ENCODE assay signal across 9 mouse cellular contexts in the genomic region with DNA sequence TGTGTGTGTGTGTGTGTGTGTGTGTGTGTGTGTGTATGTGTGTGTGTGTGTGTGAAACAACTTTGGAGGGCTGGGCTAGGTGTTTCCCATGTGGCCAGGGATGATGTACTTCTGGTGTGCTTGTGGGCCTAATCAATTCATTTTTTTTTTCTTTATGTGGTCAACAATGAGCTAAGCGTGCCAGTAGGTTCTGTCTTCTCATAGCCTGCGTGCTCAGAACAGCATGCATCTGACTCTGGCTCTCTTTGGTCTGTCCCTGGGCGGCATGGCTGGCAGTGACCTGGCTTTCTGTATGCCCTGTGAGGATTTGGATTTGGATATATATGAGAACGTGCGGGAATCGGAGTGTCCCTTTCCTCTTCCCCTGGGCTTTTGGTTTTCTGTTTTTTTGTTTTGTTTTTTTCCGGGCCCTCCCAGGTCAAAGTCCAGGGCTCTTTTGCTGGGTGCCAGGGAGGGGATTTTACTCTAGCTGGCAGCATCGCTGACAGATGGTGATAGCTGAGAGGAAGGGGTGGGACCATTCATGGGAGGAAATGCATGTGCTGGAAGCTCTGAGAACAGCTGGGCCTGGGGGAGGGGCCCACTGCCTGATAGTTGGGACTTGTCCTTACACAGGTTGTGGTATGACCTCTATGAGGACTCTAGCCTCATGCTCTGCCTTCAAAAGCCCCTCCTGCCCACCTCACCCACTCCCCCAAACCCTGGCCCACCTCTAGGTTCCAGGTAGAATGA. TPM values are rescaled to one million over a fixed set of nuclear protein-coding genes. Genes with fewer than 3 reads are reported as not detected.
A peak's percentile ranks its signal among the peaks of the same experiment; 100 is the strongest.
DNase-seq lines count a peak whose midpoint lies in the region; ATAC-seq and TF ChIP-seq lines count a peak whose summit lies in the region.
"Had no signal": no experiment of that assay in that cellular context is flagged by ENCODE, and none has a peak within 500 bp of the region (broad histone marks: within the 10 kb centered on the region; RNA-seq: fewer than 3 reads in every experiment).

No protein-coding gene starts in this region.

- H3K27ac ChIP-seq in heart, embryonic 13.5 days (replicated peaks): peak overlapping the region; percentile 65
- H3K27ac ChIP-seq in kidney, postnatal 0 days: no peak overlapping the region
- H3K27ac ChIP-seq: macrophage had no signal

- peak; percentile 33 to 35 for DNase-seq in left cerebral cortex, postnatal 14 days (ENCODE audit: low spot score in 2 of 2)
- DNase-seq in left cerebral cortex, adult 18-20 months (ENCODE audit: low spot score in 2 of 2): no peak
- DNase-seq in brain, embryonic 14.5 days (ENCODE audit: low read depth): peak; percentile 78
- peak; percentile 73 for DNase-seq in kidney, postnatal 0 days (ENCODE audit: low spot score)
- peak; percentile 70 for DNase-seq in splenic B cell, adult 2 months (ENCODE audit: low read depth, low spot score)
- DNase-seq in frontal cortex, postnatal 25 days (ENCODE audit: low spot score in 2 of 2): no peak

- no peak overlapping the region for H3K4me3 ChIP-seq in heart, embryonic 13.5 days
- no peak overlapping the region for H3K4me3 ChIP-seq in kidney, postnatal 0 days (replicated peaks; ENCODE audit: low read depth, low read length)

- no peaks in the 10 kb centered on the region for H3K27me3 ChIP-seq in heart, embryonic 13.5 days (replicated peaks)
- H3K27me3 ChIP-seq in kidney, postnatal 0 days (ENCODE audit: insufficient read depth, low read length): no peaks in the 10 kb centered on the region
- H3K27me3 ChIP-seq in splenic B cell, adult 2 months (ENCODE audit: control insufficient read depth, insufficient read depth, low read length, poor library complexity, severe bottlenecking): no peaks in the 10 kb centered on the region

- peak overlapping the region; percentile 20 for H3K4me2 ChIP-seq in heart, embryonic 13.5 days
- H3K4me2 ChIP-seq in kidney, postnatal 0 days (ENCODE audit: low read length): no peak overlapping the region

- no peak for TF ChIP-seq CTCF in brain, embryonic 14.5 days (IDR thresholded peaks at IDR 0.05; ENCODE audit: borderline replicate concordance, extremely low read depth, insufficient read depth, insufficient read length)
- no peak for TF ChIP-seq CTCF in kidney, postnatal 0 days (IDR thresholded peaks at IDR 0.05; ENCODE audit: low read depth)

- no peaks in the 10 kb centered on the region for H3K9me3 ChIP-seq in heart, embryonic 13.5 days
- H3K9me3 ChIP-seq in kidney, postnatal 0 days (replicated peaks; ENCODE audit: low read length): no peaks in the 10 kb centered on the region

- 0 out of 2 replicates have a peak, but pooled peaks have one; percentile 7 for ATAC-seq in heart, embryonic 13.5 days (ENCODE audit: extremely low read depth, insufficient number of reproducible peaks, low FRiP score, low TSS enrichment)
- ATAC-seq in kidney, postnatal 0 days (replicated peaks; ENCODE audit: low FRiP score, low read depth): 0 out of 2 replicates have a peak, but pooled peaks have one; percentile 59
- ATAC-seq in megakaryocyte, adult 5-6 weeks (ENCODE audit: poor library complexity, severe bottlenecking): peak; percentile 52

- no peak for TF ChIP-seq POLR2A in brain, embryonic 14.5 days (IDR thresholded peaks at IDR 0.05; ENCODE audit: borderline replicate concordance, extremely low read depth, insufficient read depth, insufficient read length, poor library complexity, severe bottlenecking)

- intact Hi-C loops in left cerebral cortex, postnatal 14 days (cut with DNase I): no loop called here

- H3K36me3 ChIP-seq in heart, embryonic 13.5 days: peaks cover 11% of the 10 kb centered on the region
- H3K36me3 ChIP-seq in kidney, postnatal 0 days (ENCODE audit: insufficient read depth, low read length): 0 out of 2 replicates have a peak, but pooled peaks cover under 1% of the 10 kb centered on the region
- no peaks in the 10 kb centered on the region; the same call in none of the 2 replicates for H3K36me3 ChIP-seq in splenic B cell, adult 2 months (ENCODE audit: control insufficient read depth, insufficient read depth, low read length, poor library complexity, severe bottlenecking)

- 53% methylated on average over 8 of the region's 8 CpGs for WGBS in heart, embryonic 13.5 days
- WGBS in kidney, postnatal 0 days: 46% methylated on average over 8 of the region's 8 CpGs

- H3K4me1 ChIP-seq in heart, embryonic 13.5 days: peaks cover 40% of the 10 kb centered on the region
- no peaks in the 10 kb centered on the region for H3K4me1 ChIP-seq in kidney, postnatal 0 days (replicated peaks; ENCODE audit: insufficient read depth, low read length)

- 0 out of 2 replicates have a peak overlapping the region, but pooled peaks have one; percentile 7 for H3K9ac ChIP-seq in heart, embryonic 13.5 days
- no peak overlapping the region for H3K9ac ChIP-seq in kidney, postnatal 0 days (ENCODE audit: low read depth, low read length)

RNA-seq across cellular contexts. Expression of a gene that starts 10.9 kb away (rescaled TPM):
- 10 to 100 TPM; 32.4 to 35.0 TPM for total RNA-seq in left cerebral cortex, postnatal 14 days (2021)
- 10 to 100 TPM; 34.7 to 35.6 TPM for total RNA-seq in left cerebral cortex, adult 18-20 months (2021)
- polyA plus RNA-seq in brain, embryonic 14.5 days (2012; rRNA removed): 13.3 and 16.0 TPM in 2 replicates
- 18.6 and 21.2 TPM in 2 replicates for polyA plus RNA-seq in heart, embryonic 13.5 days (2015; fragmentation: Nextera tagmentation; extraction: Ambion mirVana)
- polyA plus RNA-seq in kidney, postnatal 0 days (2015; fragmentation: Nextera tagmentation; extraction: Ambion mirVana): 17.5 and 20.3 TPM in 2 replicates
- 28.3 and 32.6 TPM in 2 replicates for total RNA-seq in megakaryocyte, adult 5-6 weeks (2015)
- total RNA-seq in megakaryocyte, adult 5-6 weeks (2017): 26.7 and 47.2 TPM in 2 replicates

RNA-seq across cellular contexts. Expression of a gene that starts 59.6 kb away (rescaled TPM):
- 10 to 100 TPM; 84.5 to 90.8 TPM for total RNA-seq in left cerebral cortex, postnatal 14 days (2021)
- total RNA-seq in left cerebral cortex, adult 18-20 months (2021): 10 to 100 TPM; 86.6 to 97.2 TPM
- polyA plus RNA-seq in brain, embryonic 14.5 days (2012; rRNA removed): 33.2 and 47.6 TPM in 2 replicates
- 315 and 354 TPM in 2 replicates for polyA plus RNA-seq in heart, embryonic 13.5 days (2015; fragmentation: Nextera tagmentation; extraction: Ambion mirVana)
- 146 and 176 TPM in 2 replicates for polyA plus RNA-seq in kidney, postnatal 0 days (2015; fragmentation: Nextera tagmentation; extraction: Ambion mirVana)
- 112 and 126 TPM in 2 replicates for total RNA-seq in megakaryocyte, adult 5-6 weeks (2015)
- 230 and 245 TPM in 2 replicates for total RNA-seq in megakaryocyte, adult 5-6 weeks (2017)

Comparison
In these comparisons a context has a peak if more than half of its experiments do, and no peak if none do; other contexts are left out.
1. DNase-seq: peak in left cerebral cortex, postnatal 14 days (2 of 2), brain, embryonic 14.5 days (single experiment), kidney, postnatal 0 days (single experiment) and splenic B cell, adult 2 months (single experiment); none in left cerebral cortex, adult 18-20 months (0 of 2) and frontal cortex, postnatal 25 days (0 of 2).
2. ATAC-seq: peak in every context shown above with its lines; median percentile 59 in kidney, postnatal 0 days; 52 in megakaryocyte, adult 5-6 weeks; 7 in heart, embryonic 13.5 days.